Mouse (Mus musculus): ENCODE measurements around the gene Chrnb1. TPM values are rescaled to one million over a fixed set of nuclear protein-coding genes. Genes with fewer than 3 reads are reported as not detected.

Chrnb1 gene
- 3.0 and 4.2 TPM in 2 replicates for polyA plus RNA-seq (2012; rRNA removed)

- TF ChIP-seq POLR2A (IDR thresholded peaks at IDR 0.05; ENCODE audit: borderline replicate concordance, extremely low read depth, insufficient read depth, insufficient read length, poor library complexity, severe bottlenecking) (no peak), CTCF (IDR thresholded peaks at IDR 0.05; ENCODE audit: borderline replicate concordance, extremely low read depth, insufficient read depth, insufficient read length) (no peak)
- peak; percentile 97 for DNase-seq (ENCODE audit: low read depth)
These were observed at the start of gene Chrnb1 for GRCm38 (mm10) chr11:69795168-69795982. TSS of gene Chrnb1 (minus strand) at chr11:69795943.

GRCm38 (mm10) chr11:69838714-69839104 is 43.0 kb upstream of the Chrnb1 start:
- TF ChIP-seq CTCF (IDR thresholded peaks at IDR 0.05; ENCODE audit: borderline replicate concordance, extremely low read depth, insufficient read depth, insufficient read length) (no peak), POLR2A (IDR thresholded peaks at IDR 0.05; ENCODE audit: borderline replicate concordance, extremely low read depth, insufficient read depth, insufficient read length, poor library complexity, severe bottlenecking) (no peak)
- no peak for DNase-seq (ENCODE audit: low read depth)

- peak; percentile 99 for DNase-seq (ENCODE audit: low read depth)
- TF ChIP-seq POLR2A (IDR thresholded peaks at IDR 0.05; ENCODE audit: borderline replicate concordance, extremely low read depth, insufficient read depth, insufficient read length, poor library complexity, severe bottlenecking) (peak; percentile 49; the same call in 1 of the 2 replicates), CTCF (IDR thresholded peaks at IDR 0.05; ENCODE audit: borderline replicate concordance, extremely low read depth, insufficient read depth, insufficient read length) (no peak)
These were observed 42.4 kb upstream of the Chrnb1 start, which contains the start of gene Tmem256 for GRCm38 (mm10) chr11:69837952-69838713. TSS of gene Tmem256 (plus strand) at chr11:69838514.

GRCm38 (mm10) chr11:69837604-69837951 is 41.8 kb upstream of the Chrnb1 start, which contains the start of gene Nlgn2:
TSS of gene Nlgn2 (minus strand) at chr11:69837784.
- peak; percentile 3; the same call in 1 of the 2 replicates for TF ChIP-seq CTCF (IDR thresholded peaks at IDR 0.05; ENCODE audit: borderline replicate concordance, extremely low read depth, insufficient read depth, insufficient read length)
- peak; percentile 82 for TF ChIP-seq POLR2A (IDR thresholded peaks at IDR 0.05; ENCODE audit: borderline replicate concordance, extremely low read depth, insufficient read depth, insufficient read length, poor library complexity, severe bottlenecking)
- no peak for DNase-seq (ENCODE audit: low read depth)

- no peak for TF ChIP-seq CTCF (IDR thresholded peaks at IDR 0.05; ENCODE audit: borderline replicate concordance, extremely low read depth, insufficient read depth, insufficient read length)
- 0 out of 2 replicates have a peak, but pooled peaks have one; percentile 14 for TF ChIP-seq POLR2A (IDR thresholded peaks at IDR 0.05; ENCODE audit: borderline replicate concordance, extremely low read depth, insufficient read depth, insufficient read length, poor library complexity, severe bottlenecking)
- DNase-seq (ENCODE audit: low read depth) = peak; percentile 69
These were observed 41.2 kb upstream of the Chrnb1 start for GRCm38 (mm10) chr11:69836703-69837576.

GRCm38 (mm10) chr11:69835966-69836335 is 40.2 kb upstream of the Chrnb1 start:
- DNase-seq (ENCODE audit: low read depth) = peak; percentile 31
- TF ChIP-seq CTCF (IDR thresholded peaks at IDR 0.05; ENCODE audit: borderline replicate concordance, extremely low read depth, insufficient read depth, insufficient read length) (no peak), POLR2A (IDR thresholded peaks at IDR 0.05; ENCODE audit: borderline replicate concordance, extremely low read depth, insufficient read depth, insufficient read length, poor library complexity, severe bottlenecking) (no peak)

GRCm38 (mm10) chr11:69835326-69835965 is 39.7 kb upstream of the Chrnb1 start:
- DNase-seq (ENCODE audit: low read depth) = peak; percentile 63
- no peak for TF ChIP-seq CTCF (IDR thresholded peaks at IDR 0.05; ENCODE audit: borderline replicate concordance, extremely low read depth, insufficient read depth, insufficient read length)
- no peak for TF ChIP-seq POLR2A (IDR thresholded peaks at IDR 0.05; ENCODE audit: borderline replicate concordance, extremely low read depth, insufficient read depth, insufficient read length, poor library complexity, severe bottlenecking)

- TF ChIP-seq POLR2A (IDR thresholded peaks at IDR 0.05; ENCODE audit: borderline replicate concordance, extremely low read depth, insufficient read depth, insufficient read length, poor library complexity, severe bottlenecking) (no peak), CTCF (IDR thresholded peaks at IDR 0.05; ENCODE audit: borderline replicate concordance, extremely low read depth, insufficient read depth, insufficient read length) (no peak)
- DNase-seq (ENCODE audit: low read depth) = peak; percentile 51
These were observed 38.3 kb upstream of the Chrnb1 start for GRCm38 (mm10) chr11:69834001-69834549.

- no peak for TF ChIP-seq POLR2A (IDR thresholded peaks at IDR 0.05; ENCODE audit: borderline replicate concordance, extremely low read depth, insufficient read depth, insufficient read length, poor library complexity, severe bottlenecking)
- no peak for TF ChIP-seq CTCF (IDR thresholded peaks at IDR 0.05; ENCODE audit: borderline replicate concordance, extremely low read depth, insufficient read depth, insufficient read length)
These were observed 37.8 kb upstream of the Chrnb1 start for GRCm38 (mm10) chr11:69833554-69833953.

GRCm38 (mm10) chr11:69828832-69829231 is 33.1 kb upstream of the Chrnb1 start:
- TF ChIP-seq CTCF (IDR thresholded peaks at IDR 0.05; ENCODE audit: borderline replicate concordance, extremely low read depth, insufficient read depth, insufficient read length) = no peak
- no peak for TF ChIP-seq POLR2A (IDR thresholded peaks at IDR 0.05; ENCODE audit: borderline replicate concordance, extremely low read depth, insufficient read depth, insufficient read length, poor library complexity, severe bottlenecking)
- DNase-seq (ENCODE audit: low read depth) = no peak

More at GRCm38 (mm10) chr11:69833554-69833953, 37.8 kb upstream of the Chrnb1 start:
- peak; percentile 14 for DNase-seq (ENCODE audit: low read depth)
